Mouse (Mus musculus) ES-E14 (cell line): ENCODE data around the gene Dync2li1. TPM values are rescaled to one million over a fixed set of nuclear protein-coding genes. Genes with fewer than 3 reads are reported as not detected.

Experiments
- DNase-seq: peaks from one replicate; pipeline ENCODE4 v3.0.0-alpha.2; 2013; ENCODE audit warnings: low read depth, low spot score
- H3K27ac ChIP-seq: 2 replicates; pipeline ENCODE4 v1.5.1; 2012; ENCODE audit warnings: low read depth, mild to moderate bottlenecking, low read length, moderate library complexity, mixed read lengths; ENCODE audit not compliant: poor library complexity, insufficient read depth, severe bottlenecking
- H3K36me3 ChIP-seq: 2 replicates; pipeline ENCODE4 v1.6.1; 2012; ENCODE audit warnings: mild to moderate bottlenecking, low read length, moderate library complexity, mixed read lengths; ENCODE audit not compliant: control insufficient read depth, poor library complexity, insufficient read depth, severe bottlenecking
- H3K4me1 ChIP-seq, 2 experiments: fragments of 150-350 bp in 1 of 2; sonication (generic) in 1 of 2; 2 replicates each; pipeline ENCODE4 v1.6.1; 2012; ENCODE audit warnings: low read length in 2 of 2, mild to moderate bottlenecking in 1 of 2, mixed read lengths in 1 of 2; ENCODE audit not compliant: control insufficient read depth in 2 of 2, insufficient read depth in 2 of 2, poor library complexity in 1 of 2
- H3K4me3 ChIP-seq, 2 experiments: fragments of 150-350 bp in 1 of 2; sonication (generic) in 1 of 2; 2 replicates each; pipeline ENCODE4 v1.5.1; 2012; ENCODE audit warnings: low read length in 2 of 2, low read depth in 1 of 2, mild to moderate bottlenecking in 1 of 2, mixed read lengths in 1 of 2; ENCODE audit not compliant: insufficient read depth in 1 of 2, poor library complexity in 1 of 2, severe bottlenecking in 1 of 2
- H3K9ac ChIP-seq: 2 replicates; pipeline ENCODE4 v1.6.1; 2012; ENCODE audit warnings: low read depth, mild to moderate bottlenecking, low read length, mixed read lengths; ENCODE audit not compliant: poor library complexity, insufficient read depth, severe bottlenecking
- H3K9me3 ChIP-seq: fragments of 150-350 bp; sonication (generic); 2 replicates; pipeline ENCODE4 v1.6.1; 2012; ENCODE audit warnings: low read depth, mild to moderate bottlenecking, low read length; ENCODE audit not compliant: control insufficient read depth, insufficient read depth
- CHD2 ChIP-seq: IDR thresholded peaks from 2 replicates; pipeline ENCODE4 v1.6.1; 2014; ENCODE audit warnings: mild to moderate bottlenecking, low read depth, low read length, inconsistent platforms
- HCFC1 ChIP-seq: IDR thresholded peaks from 2 replicates; pipeline ENCODE4 v1.6.1; 2012; ENCODE audit warnings: low read length, inconsistent platforms, borderline replicate concordance; ENCODE audit not compliant: insufficient read depth
- MAFK ChIP-seq: IDR thresholded peaks from 2 replicates; pipeline ENCODE4 v1.6.1; 2014; ENCODE audit warnings: mild to moderate bottlenecking, low read depth, low read length, inconsistent platforms; ENCODE audit not compliant: insufficient read depth
- ZC3H11A ChIP-seq: IDR thresholded peaks from 2 replicates; pipeline ENCODE4 v1.6.1; 2012; ENCODE audit warnings: low read depth, mild to moderate bottlenecking, inconsistent platforms, low read length, borderline replicate concordance
- ZNF384 ChIP-seq: IDR thresholded peaks from 2 replicates; pipeline ENCODE4 v1.6.1; 2012; ENCODE audit warnings: low read depth, low read length, inconsistent platforms
- in situ Hi-C, 2 experiments: fragments of 600-800 bp; cut with MboI; formaldehyde crosslinking; loops; one replicate each; pipeline ENCODE4 v1.15.1; 2025; ENCODE audit warnings: low sequenced_read_pairs in 2 of 2, inconsistent platforms in 1 of 2; ENCODE audit not compliant: unreplicated experiment in 2 of 2
- total RNA-seq: library from RNA; depleted of rRNA; stranded (reverse); fragments of 300-350 nt; gene quantifications from 2 replicates; pipeline ENCODE4 v1.2.3, GENCODE M21; 2012; rRNA removed

Gene Dync2li1
- total RNA-seq: 3.5 and 5.9 TPM in 2 replicates

DNA sequence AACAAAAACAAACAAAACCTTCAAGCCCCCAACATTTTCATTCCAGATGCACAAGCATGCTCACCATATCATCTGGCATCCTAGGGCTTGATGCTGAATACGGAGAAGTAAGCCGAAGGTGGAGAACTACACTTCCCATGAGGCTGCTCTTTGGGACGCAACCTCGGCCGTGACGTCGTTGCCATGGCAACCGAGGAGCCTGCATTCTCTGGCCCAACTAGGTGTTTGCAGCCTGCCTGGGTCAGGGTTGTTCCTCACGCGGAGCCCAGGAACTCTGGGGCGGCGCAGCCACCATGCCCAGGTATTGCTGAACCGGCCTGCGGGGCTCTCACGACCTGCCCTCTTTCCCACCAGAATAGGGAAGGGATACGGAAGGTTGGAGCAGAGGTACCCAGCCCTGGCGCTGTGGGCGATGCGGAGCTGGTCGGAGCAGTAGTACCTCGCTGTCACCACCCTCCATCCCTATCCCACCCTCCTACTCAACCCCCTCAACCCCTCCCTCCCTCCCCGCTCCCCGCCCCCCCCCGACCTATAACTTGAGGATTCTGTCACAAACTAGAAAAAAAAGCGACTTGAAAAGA lies at the start of gene Dync2li1:
Dync2li1 (plus strand) TSS at position 221 of the 581 bp plus-strand sequence.
- Histone ChIP-seq H3K36me3 (no peaks in the 10 kb centered on the region), H3K27ac (no peak within 1 kb of the TSS), H3K4me1 (no peaks in the 10 kb centered on the region), H3K4me3 (peak within 1 kb of the TSS; percentile 80 to 88), H3K9me3 (no peaks in the 10 kb centered on the region), H3K9ac (peak within 1 kb of the TSS; percentile 62)
- in situ Hi-C loops: no loop called here
- TF ChIP-seq HCFC1 (peak; percentile 98), ZNF384 (no peak)
- DNase-seq: peak; percentile 94

DNA sequence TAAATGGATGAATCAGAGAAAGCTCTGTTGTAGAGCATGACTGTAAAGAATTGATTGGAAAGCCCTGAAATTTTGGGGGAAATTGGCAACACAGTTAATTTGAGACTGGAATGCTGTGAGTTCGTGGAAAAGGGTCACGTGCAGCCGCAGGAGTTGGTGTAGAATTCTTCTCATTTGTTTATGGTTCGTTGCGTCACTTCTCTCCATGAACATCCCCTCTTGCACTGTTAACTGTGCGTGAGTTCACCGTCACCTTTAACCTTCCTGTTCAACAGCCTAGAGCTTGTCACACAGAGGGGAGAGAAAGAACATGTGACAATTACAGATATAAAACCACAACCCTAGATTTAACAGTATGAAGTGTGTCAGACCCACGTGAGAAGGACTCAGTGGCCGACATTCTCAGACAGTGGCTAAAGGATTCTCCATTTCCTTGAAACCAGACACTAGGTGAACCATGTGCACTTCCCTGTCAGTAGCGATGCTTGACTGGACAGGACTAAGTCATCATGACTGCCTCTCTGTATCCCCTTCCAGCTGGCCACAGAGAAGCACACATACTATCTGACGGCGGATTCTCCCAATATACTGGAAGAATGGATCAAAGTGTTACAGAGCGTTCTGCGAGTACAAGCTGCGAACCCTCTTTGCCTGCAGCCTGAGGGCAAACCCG lies 49.5 kb upstream of the Dync2li1 start:
- Histone ChIP-seq H3K9ac (no peak overlapping the region), H3K4me1 (peaks cover 2 to 10% of the 10 kb centered on the region in 2 experiments; a peak in 3 of 4 replicates)
- DNase-seq: no peak

DNA sequence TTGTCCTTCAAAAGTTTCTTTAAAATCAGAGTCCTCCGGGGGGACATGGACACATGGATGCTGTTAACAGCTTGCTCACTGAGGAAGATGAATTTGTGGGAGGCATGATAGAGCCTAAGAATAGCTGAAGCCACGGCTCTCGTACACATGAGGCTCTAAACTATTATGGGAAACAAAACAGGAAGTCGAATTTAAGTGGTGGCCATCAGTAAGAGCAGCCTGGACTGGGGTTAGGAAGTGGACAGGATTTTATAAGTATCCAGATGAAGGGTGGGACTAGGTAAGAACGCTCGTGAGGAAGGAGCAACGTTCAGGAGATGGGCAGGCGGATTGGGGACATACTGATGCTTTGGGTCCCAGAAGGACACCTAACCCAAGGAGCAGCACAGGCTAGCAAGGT lies 47.0 kb upstream of the Dync2li1 start:
- DNase-seq: no peak
- in situ Hi-C loops: no loop called here

More for the DNA sequence above, 49.5 kb upstream of the Dync2li1 start:
- in situ Hi-C loops: no loop called here
- no peaks in the 10 kb centered on the region for H3K36me3 ChIP-seq
- TF ChIP-seq CHD2 (no peak), HCFC1 (no peak), MAFK (no peak), ZC3H11A (no peak), ZNF384 (no peak)
- H3K4me3 ChIP-seq: no peak overlapping the region
- no peak overlapping the region for H3K27ac ChIP-seq
- H3K9me3 ChIP-seq: no peaks in the 10 kb centered on the region

DNA sequence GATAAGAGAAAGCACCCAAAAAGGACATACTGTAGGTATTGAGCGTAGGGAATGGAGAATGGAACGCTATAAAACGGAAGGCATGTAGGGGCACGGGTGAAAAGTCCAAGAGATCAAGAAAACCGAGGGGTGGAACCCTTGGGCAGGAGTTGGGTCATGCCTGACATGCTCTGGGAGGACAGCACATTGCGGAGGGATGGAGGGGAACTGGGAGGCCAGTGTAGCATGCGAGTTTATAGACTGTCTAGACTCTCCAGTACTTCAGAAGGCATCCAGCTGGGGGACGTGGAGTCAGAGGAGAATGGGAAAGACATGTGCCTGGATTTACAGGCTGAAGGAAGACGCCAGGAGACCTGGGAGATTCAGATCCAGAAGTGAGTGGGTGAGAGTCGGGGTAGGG lies 46.5 kb upstream of the Dync2li1 start:
- no peaks in the 10 kb centered on the region for H3K4me1 ChIP-seq
- H3K9ac ChIP-seq: no peak overlapping the region
- TF ChIP-seq CHD2 (no peak), MAFK (no peak), ZNF384 (no peak), HCFC1 (no peak), ZC3H11A (no peak)
- H3K36me3 ChIP-seq: no peaks in the 10 kb centered on the region
- DNase-seq: no peak
- no peaks in the 10 kb centered on the region for H3K9me3 ChIP-seq
- no peak overlapping the region for H3K4me3 ChIP-seq
- H3K27ac ChIP-seq: no peak overlapping the region
- in situ Hi-C loops: no loop called here

More for the DNA sequence above, 47.0 kb upstream of the Dync2li1 start:
- Histone ChIP-seq H3K9me3 (no peaks in the 10 kb centered on the region), H3K36me3 (no peaks in the 10 kb centered on the region), H3K4me1 (0 out of 4 replicates have a peak, but pooled peaks cover 0 to 2% of the 10 kb centered on the region in 2 experiments), H3K9ac (no peak overlapping the region), H3K27ac (no peak overlapping the region), H3K4me3 (no peak overlapping the region)
- no peak for TF ChIP-seq ZC3H11A
- TF ChIP-seq HCFC1: no peak
- no peak for TF ChIP-seq ZNF384
- no peak for TF ChIP-seq MAFK
- TF ChIP-seq CHD2: no peak

DNA sequence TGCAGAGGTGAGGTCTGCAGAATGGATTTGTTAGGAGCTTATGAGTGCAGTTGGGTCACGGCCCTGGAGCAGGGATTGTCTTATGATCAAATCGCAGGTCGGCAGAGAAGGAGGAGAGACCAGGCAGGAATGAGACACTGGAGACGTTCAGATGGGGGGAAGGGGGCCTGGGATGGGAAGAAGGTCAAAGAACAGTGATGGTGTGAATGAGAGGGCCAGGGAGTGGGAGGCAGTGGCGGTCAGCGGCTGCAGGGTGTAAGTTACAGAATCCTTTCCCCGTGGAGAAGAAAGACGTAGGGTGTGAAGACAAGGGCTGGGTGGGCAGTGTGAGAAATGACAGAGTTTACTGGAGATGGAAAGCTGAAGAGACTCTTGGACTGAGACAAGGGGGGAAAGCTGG lies 45.5 kb upstream of the Dync2li1 start:
- in situ Hi-C loops: no loop called here

More for the DNA sequence above, 45.5 kb upstream of the Dync2li1 start:
- no peaks in the 10 kb centered on the region for H3K9me3 ChIP-seq
- no peaks in the 10 kb centered on the region for H3K36me3 ChIP-seq
- TF ChIP-seq MAFK: no peak
- no peak for TF ChIP-seq ZC3H11A
- TF ChIP-seq ZNF384: no peak
- TF ChIP-seq CHD2: no peak
- no peak for TF ChIP-seq HCFC1
- no peak for DNase-seq
- H3K4me1 ChIP-seq: no peaks in the 10 kb centered on the region
- no peak overlapping the region for H3K9ac ChIP-seq
- no peak overlapping the region for H3K27ac ChIP-seq
- no peak overlapping the region for H3K4me3 ChIP-seq
